Mouse (Mus musculus) kidney, adult 9 months (tissue): ENCODE measurements around the gene Tbc1d13.
A peak's percentile ranks its signal among the peaks of the same experiment; 100 is the strongest.
"Not testable (repeated sequence)": the region's sequence is repeated elsewhere in the genome, so short reads cannot be mapped to it uniquely, and the experiment has no call there.

Source experiments
- DNase-seq: peaks from one replicate; pipeline ENCODE4 v3.0.0; 2022

Tbc1d13 gene

GRCm38 (mm10) chr2:30178711-30179110, 45.2 kb downstream of the Tbc1d13 start:
- not testable (repeated sequence) for DNase-seq

- DNase-seq: peak; percentile 60
These were observed 48.9 kb downstream of the Tbc1d13 start for GRCm38 (mm10) chr2:30182424-30182823.

DNA sequence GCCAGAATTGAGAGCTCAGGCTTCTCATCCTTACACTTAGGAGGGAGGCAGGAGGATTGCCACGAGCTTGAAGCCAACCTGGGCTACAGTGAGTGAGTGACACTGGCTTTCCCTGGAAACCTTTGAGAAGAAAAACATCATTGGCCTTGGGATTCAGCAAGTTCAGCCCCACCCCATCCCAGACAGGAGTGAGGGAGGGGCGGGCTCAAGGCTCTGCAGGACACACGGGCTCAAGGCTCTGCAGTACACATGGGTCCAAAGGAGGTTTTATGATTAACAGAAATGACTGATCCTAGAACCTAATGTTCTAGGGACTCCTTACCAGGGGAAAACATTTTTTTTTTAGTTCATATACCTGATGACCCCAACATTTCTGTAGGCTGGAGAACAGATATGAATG, 50.2 kb downstream of the Tbc1d13 start:
- DNase-seq: peak; percentile 84

DNA sequence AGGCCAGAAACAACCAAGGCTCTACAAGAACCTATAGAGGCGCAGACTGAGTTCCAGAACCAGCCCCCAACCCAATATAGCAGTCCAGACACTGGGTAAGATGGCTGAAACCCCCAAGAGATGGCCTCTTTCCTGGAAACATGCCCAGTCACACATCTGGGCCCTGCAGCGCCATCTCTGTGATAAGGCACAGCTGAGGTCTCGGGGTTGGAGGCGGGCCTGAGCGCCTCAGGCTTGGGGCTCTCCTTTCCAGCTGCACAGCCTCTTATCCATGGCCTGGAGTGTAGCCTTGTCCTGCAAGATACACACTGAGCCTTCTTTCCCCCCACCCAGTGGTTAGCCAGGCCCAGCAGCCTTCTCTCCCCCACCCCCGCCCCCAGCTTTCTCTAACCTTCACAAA, 51.7 kb downstream of the Tbc1d13 start:
- DNase-seq: no peak

- DNase-seq: no peak
These were observed 52.1 kb downstream of the Tbc1d13 start for GRCm38 (mm10) chr2:30185681-30186080.

DNA sequence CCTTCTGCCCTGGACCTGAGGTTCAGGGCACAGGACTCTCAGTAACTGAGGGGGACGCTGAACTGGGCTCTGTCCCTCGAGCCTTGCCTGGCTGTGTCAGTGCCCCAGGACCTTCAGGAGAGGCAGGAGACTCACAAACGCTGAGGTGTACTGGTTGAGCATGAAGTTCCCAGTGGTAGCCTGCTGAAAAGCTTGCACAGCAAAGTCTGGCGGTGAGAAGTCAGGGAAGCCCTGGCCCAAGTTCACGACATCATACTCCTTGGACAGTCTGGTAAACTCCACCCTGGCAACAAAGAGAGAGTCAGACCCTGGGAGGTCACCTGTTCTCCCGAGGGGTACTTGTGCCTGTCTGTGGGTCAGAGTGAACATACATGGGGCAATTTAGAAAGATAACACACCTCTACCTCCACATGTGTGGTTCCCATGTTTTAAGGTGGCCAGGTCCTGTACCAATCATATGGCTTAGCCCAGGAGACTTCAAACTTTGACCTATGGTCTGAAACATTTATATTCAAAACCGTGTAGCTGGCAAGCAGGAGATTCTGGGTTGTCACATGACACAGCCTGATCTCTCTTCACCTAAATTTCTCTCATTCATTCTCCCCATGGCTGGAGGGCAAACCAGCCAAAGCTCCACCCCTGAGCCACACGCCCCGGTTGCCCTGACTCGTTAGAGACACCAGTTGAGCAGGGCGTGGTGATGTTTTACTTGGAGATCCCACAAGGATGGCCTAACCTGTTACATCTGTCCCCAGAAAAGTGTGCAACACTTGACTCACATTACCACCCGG, 58.4 kb downstream of the Tbc1d13 start:
- peak; percentile 77 for DNase-seq

- DNase-seq: no peak
These were observed 61.1 kb downstream of the Tbc1d13 start for GRCm38 (mm10) chr2:30194656-30195055.

- peak; percentile 68 for DNase-seq
These were observed 64.5 kb downstream of the Tbc1d13 start for GRCm38 (mm10) chr2:30198021-30198420.

DNA sequence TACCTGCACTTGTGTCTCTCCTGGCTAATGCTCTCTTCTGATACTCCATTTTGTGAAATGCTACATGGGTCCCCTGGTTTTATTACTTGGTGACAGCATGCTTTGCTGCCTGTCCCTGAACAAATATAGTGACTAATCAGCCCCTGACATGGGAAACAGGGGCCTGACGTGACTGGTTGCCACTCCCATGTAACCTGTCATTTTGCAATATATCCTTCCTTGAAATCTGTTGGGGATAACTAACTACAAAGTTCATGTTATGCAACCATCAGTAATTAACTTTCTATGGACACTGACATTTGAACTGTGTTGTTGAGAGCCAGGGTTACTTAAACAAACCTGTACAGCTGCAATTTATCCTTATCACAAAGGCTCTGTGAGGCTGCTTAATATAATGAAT, 66.4 kb downstream of the Tbc1d13 start:
- DNase-seq: peak; percentile 62

GRCm38 (mm10) chr2:30200388-30200925, 66.9 kb downstream of the Tbc1d13 start:
- DNase-seq: peak; percentile 78
